Mouse (Mus musculus) activated CD4-positive, CD25-positive, alpha-beta regulatory T cell, adult 4 months (primary cell): ENCODE measurements around the gene Akap8l. TPM values are rescaled to one million over a fixed set of nuclear protein-coding genes. Genes with fewer than 3 reads are reported as not detected.

Source experiments
- ATAC-seq: one replicate; pipeline ENCODE4 v1.8.0; 2017
- polyA plus RNA-seq, 2 experiments: library from polyadenylated mRNA; unstranded; fragments of 100-300 nt; shearing (Covaris generic); gene quantifications; one replicate each; pipeline ENCODE4 v1.2.1; 2017

Gene Akap8l
- polyA plus RNA-seq, 2 experiments from 2014 or later, result 43.6 to 50.5 TPM

GRCm38 (mm10) chr17:32356766-32357760 lies 6.7 kb upstream of the Akap8l start:
- no peak for ATAC-seq

GRCm38 (mm10) chr17:32356281-32356680 lies 5.9 kb upstream of the Akap8l start:
- no peak for ATAC-seq

GRCm38 (mm10) chr17:32355031-32355430 lies 4.6 kb upstream of the Akap8l start:
- ATAC-seq, result no peak

GRCm38 (mm10) chr17:32354211-32354610 lies 3.8 kb upstream of the Akap8l start:
- ATAC-seq, result no peak

- ATAC-seq, result no peak
Measured at GRCm38 (mm10) chr17:32353696-32354095, 3.3 kb upstream of the Akap8l start.

- ATAC-seq, result no peak
Measured at GRCm38 (mm10) chr17:32351726-32352125, 1.3 kb upstream of the Akap8l start.

GRCm38 (mm10) chr17:32351269-32351668 lies 862 bp upstream of the Akap8l start:
- no peak for ATAC-seq

GRCm38 (mm10) chr17:32349851-32350381 lies 491 bp downstream of the Akap8l start:
- ATAC-seq, result no peak

GRCm38 (mm10) chr17:32349037-32349732 lies 1.2 kb downstream of the Akap8l start:
- peak; percentile 34 for ATAC-seq

- no peak for ATAC-seq
Measured at GRCm38 (mm10) chr17:32348406-32348805, 2.0 kb downstream of the Akap8l start.

GRCm38 (mm10) chr17:32341102-32341501 lies 9.3 kb downstream of the Akap8l start:
- no peak for ATAC-seq

GRCm38 (mm10) chr17:32340110-32340509 lies 10.3 kb downstream of the Akap8l start:
- ATAC-seq, result no peak

- no peak for ATAC-seq
Measured at GRCm38 (mm10) chr17:32335869-32336268, 14.5 kb downstream of the Akap8l start.

GRCm38 (mm10) chr17:32334921-32335320 lies 15.5 kb downstream of the Akap8l start:
- ATAC-seq, result no peak

- ATAC-seq, result no peak
Measured at GRCm38 (mm10) chr17:32333675-32334303, 16.6 kb downstream of the Akap8l start.

GRCm38 (mm10) chr17:32327501-32327900 lies 22.9 kb downstream of the Akap8l start:
- ATAC-seq, result no peak

GRCm38 (mm10) chr17:32322809-32323208 lies 27.6 kb downstream of the Akap8l start:
- ATAC-seq, result no peak

GRCm38 (mm10) chr17:32321836-32322235 lies 28.6 kb downstream of the Akap8l start:
- no peak for ATAC-seq

- ATAC-seq, result peak; percentile 44
Measured at GRCm38 (mm10) chr17:32321390-32321734, 29.0 kb downstream of the Akap8l start.

GRCm38 (mm10) chr17:32320597-32321389 lies 29.6 kb downstream of the Akap8l start, which contains the start of gene Akap8:
Akap8 (minus strand) TSS chr17:32321238.
- ATAC-seq, result peak; percentile 97

GRCm38 (mm10) chr17:32319950-32320349 lies 30.5 kb downstream of the Akap8l start:
- no peak for ATAC-seq

GRCm38 (mm10) chr17:32317708-32318107 lies 32.7 kb downstream of the Akap8l start:
- no peak for ATAC-seq
